Mouse (Mus musculus): ENCODE measurements around the gene Gabpb2. TPM values are rescaled to one million over a fixed set of nuclear protein-coding genes. Genes with fewer than 3 reads are reported as not detected.

The Gabpb2 gene
- polyA plus RNA-seq, 1 experiment, result 30.6 TPM

DNA sequence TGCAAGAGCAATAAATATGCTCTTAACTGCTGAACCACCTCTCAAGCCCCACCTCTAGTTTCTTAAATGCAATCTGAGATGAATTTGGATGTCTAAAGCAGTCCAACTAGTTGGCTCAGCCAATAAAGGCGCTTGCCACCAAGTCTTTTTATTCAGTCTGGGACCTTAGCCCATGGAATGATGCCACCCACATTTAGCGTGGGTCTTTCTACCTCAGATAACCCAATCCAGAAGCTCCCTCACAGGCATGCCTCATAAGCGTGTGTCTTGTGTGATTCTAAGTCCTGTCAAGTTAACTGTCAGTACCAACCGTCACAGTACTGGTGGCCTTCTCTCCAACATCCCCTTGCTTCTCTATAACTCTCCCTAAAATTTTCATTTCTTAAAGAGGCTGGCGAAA is 38.8 kb downstream of the Gabpb2 start:
- Histone ChIP-seq H3K27ac (ENCODE audit: insufficient read depth, low read length) (no peak overlapping the region), H3K4me1 (ENCODE audit: control insufficient read depth, insufficient read depth, low read length) (no peaks in the 10 kb centered on the region), H3K27me3 (ENCODE audit: control insufficient read depth, insufficient read depth, low read length) (no peaks in the 10 kb centered on the region), H3K4me3 (replicated peaks; ENCODE audit: insufficient read depth, low read depth, low read length) (no peak overlapping the region)
- WGBS, result 66% methylated on average over 5 of the region's 5 CpGs
- TF ChIP-seq POLR2A (IDR thresholded peaks at IDR 0.05; ENCODE audit: borderline replicate concordance, insufficient read depth, low read length) (no peak), CTCF (IDR thresholded peaks at IDR 0.05; ENCODE audit: borderline replicate concordance, insufficient read depth, low read depth, low read length) (no peak)
- DNase-seq, result no peak

DNA sequence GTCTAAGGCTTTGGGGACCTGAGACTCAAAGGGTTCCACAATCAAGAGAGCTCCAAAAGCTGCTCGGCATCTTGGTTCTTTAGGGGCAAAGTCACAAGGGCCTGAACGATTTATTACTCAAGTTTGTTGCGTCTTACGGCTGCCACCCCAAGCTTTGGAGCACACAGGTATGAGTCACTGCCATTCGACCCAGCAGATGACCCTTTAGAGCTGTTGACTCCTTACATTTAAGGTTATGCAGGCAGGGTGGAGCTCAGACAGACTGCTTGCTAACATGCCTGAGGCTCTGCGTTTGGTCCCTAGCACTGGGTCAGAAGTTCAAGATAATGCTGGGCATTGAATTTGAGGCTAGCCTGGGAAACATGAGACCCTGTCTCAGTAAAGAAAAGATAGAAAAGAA is 40.1 kb downstream of the Gabpb2 start:
- Histone ChIP-seq H3K27ac (ENCODE audit: insufficient read depth, low read length) (no peak overlapping the region), H3K4me3 (replicated peaks; ENCODE audit: insufficient read depth, low read depth, low read length) (no peak overlapping the region), H3K4me1 (ENCODE audit: control insufficient read depth, insufficient read depth, low read length) (no peaks in the 10 kb centered on the region), H3K27me3 (ENCODE audit: control insufficient read depth, insufficient read depth, low read length) (no peaks in the 10 kb centered on the region)
- no peak for TF ChIP-seq POLR2A (IDR thresholded peaks at IDR 0.05; ENCODE audit: borderline replicate concordance, insufficient read depth, low read length)
- no peak for TF ChIP-seq CTCF (IDR thresholded peaks at IDR 0.05; ENCODE audit: borderline replicate concordance, insufficient read depth, low read depth, low read length)
- whole genome bisulfite sequencing, result 86% methylated on average over 6 of the region's 6 CpGs
- no peak for DNase-seq

DNA sequence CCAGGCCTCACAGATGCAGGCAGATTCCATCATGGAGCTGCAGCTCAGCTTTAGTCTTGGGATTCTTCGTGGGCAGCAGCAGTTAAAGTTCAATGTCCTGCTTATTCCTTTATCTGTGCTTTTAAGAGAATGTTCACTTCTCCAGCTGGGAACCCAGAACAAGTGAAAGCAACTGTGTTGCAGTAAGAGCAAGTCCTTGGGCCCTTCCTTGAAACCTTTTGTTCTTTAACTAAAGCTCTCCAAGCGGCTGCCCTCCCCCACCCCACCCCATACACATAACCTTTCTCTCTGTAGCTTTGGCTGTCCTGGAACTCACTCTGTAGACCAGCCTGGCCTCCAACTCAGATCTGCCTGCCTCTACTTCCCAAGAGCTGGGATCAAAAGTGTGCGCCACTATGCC is 41.2 kb downstream of the Gabpb2 start:
- WGBS, result 64% methylated on average over 3 of the region's 3 CpGs
- Histone ChIP-seq H3K4me3 (replicated peaks; ENCODE audit: insufficient read depth, low read depth, low read length) (no peak overlapping the region), H3K27ac (ENCODE audit: insufficient read depth, low read length) (no peak overlapping the region), H3K27me3 (ENCODE audit: control insufficient read depth, insufficient read depth, low read length) (no peaks in the 10 kb centered on the region), H3K4me1 (ENCODE audit: control insufficient read depth, insufficient read depth, low read length) (no peaks in the 10 kb centered on the region)
- TF ChIP-seq POLR2A (IDR thresholded peaks at IDR 0.05; ENCODE audit: borderline replicate concordance, insufficient read depth, low read length), result no peak
- no peak for TF ChIP-seq CTCF (IDR thresholded peaks at IDR 0.05; ENCODE audit: borderline replicate concordance, insufficient read depth, low read depth, low read length)
- DNase-seq, result no peak

DNA sequence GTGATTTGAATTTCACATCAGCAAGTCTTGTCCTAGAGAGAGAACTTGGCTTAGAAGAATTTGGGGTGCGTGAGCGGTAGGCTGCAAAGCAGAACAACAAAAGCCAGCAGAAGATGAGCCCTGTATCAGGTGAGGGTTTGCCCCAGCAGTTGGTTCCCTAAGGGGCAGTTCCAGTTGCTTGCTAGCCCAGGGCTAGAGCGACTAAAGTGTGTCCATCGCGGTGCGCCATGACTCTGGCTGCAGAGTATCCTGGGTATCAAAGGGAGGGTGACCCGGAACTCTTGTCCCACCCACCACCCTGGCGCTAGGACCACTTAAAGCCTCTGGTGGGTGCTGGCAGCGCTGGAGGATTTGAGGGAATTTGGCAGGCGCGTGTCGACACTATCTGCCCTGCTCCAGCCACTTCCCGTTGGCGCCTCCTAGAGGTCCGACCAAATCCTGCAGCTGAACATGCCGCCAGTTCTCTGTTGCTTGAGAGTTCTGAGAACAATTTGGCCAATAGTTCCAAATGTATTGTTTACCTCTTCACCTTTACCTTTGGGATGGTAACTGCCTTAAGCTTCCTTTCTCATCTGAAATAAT is 43.6 kb downstream of the Gabpb2 start:
- Histone ChIP-seq H3K27ac (ENCODE audit: insufficient read depth, low read length) (no peak overlapping the region), H3K4me3 (replicated peaks; ENCODE audit: insufficient read depth, low read depth, low read length) (no peak overlapping the region), H3K4me1 (ENCODE audit: control insufficient read depth, insufficient read depth, low read length) (no peaks in the 10 kb centered on the region), H3K27me3 (ENCODE audit: control insufficient read depth, insufficient read depth, low read length) (no peaks in the 10 kb centered on the region)
- 16% methylated on average over 16 of the region's 16 CpGs for WGBS
- TF ChIP-seq CTCF (IDR thresholded peaks at IDR 0.05; ENCODE audit: borderline replicate concordance, insufficient read depth, low read depth, low read length) (peak; percentile 89), POLR2A (IDR thresholded peaks at IDR 0.05; ENCODE audit: borderline replicate concordance, insufficient read depth, low read length) (no peak)
- DNase-seq, result peak; percentile 81 to 88

DNA sequence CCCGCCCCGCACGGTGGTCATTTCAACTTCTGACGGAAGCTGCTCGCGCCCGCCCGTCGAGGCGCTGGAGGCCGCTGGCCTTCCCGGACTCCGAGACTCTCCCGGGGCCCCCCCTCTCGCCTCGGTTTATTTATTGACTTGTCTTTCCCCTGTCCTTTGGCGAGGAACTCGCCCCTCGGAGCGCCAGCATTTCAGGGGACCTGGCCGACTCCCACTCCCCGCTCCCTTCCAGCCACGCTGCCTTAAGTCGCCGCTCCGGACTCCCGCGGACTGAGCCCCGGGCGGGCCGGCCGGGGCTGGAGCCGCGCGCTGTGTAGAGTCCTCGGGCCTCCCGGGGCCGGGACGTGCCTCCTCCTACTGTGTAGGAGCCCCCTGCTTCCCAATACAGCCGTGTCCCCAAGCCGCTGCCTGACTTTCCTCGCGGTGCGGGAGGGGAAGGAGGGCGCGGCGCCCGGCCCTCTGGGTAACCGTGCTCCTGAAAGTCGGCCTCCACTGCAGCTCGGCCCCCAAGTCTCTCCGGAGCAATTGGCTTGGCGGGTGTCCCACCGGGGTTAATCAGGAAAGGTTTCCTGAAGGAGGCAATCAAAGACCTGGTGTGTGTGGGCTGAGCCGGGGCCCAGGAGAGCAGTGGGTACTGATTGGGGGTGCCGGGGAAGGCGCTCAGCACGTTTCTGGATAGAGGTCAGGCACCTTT is 44.3 kb downstream of the Gabpb2 start:
- H3K4me1 ChIP-seq (ENCODE audit: control insufficient read depth, insufficient read depth, low read length), result no peaks in the 10 kb centered on the region
- WGBS, result 54% methylated on average over 58 of the region's 58 CpGs
- H3K27me3 ChIP-seq (ENCODE audit: control insufficient read depth, insufficient read depth, low read length), result no peaks in the 10 kb centered on the region
- H3K4me3 ChIP-seq (replicated peaks; ENCODE audit: insufficient read depth, low read depth, low read length), result no peak overlapping the region
- no peak for TF ChIP-seq CTCF (IDR thresholded peaks at IDR 0.05; ENCODE audit: borderline replicate concordance, insufficient read depth, low read depth, low read length)
- no peak for TF ChIP-seq POLR2A (IDR thresholded peaks at IDR 0.05; ENCODE audit: borderline replicate concordance, insufficient read depth, low read length)
- DNase-seq, result peak; percentile 23 to 43
- no peak overlapping the region for H3K27ac ChIP-seq (ENCODE audit: insufficient read depth, low read length)

DNA sequence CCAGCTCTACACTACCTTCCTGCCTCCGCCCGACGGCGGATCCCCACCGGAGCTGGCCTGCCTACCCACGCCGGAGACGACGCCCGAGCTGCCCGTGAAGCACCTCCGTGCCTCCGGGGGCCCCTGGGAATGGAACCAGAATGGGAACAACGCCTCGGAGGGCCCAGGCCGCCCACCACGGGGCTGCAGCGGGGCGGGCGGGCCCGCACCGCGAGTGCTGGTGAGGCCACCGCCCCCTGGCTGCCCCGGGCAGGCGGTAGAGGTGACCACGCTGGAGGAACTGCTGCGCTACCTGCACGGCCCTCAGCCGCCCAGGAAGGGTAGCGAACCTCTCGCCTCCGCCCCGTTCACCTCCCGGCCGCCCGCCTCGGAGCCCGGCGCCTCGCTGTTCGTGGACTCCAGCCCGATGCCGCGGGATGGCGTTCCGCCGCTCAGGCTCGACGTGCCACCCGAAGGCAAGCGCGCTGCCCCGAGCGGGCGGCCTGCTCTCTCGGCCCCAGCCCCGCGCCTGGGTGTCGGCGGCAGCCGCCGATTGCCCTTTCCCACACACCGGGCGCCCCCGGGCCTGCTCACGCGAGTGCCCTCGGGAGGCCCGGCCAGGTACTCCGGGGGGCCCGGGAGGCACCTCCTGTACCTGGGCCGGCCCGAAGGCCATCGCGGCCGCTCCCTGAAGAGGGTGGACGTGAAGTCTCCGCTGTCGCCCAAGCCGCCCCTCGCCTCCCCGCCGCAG is 45.0 kb downstream of the Gabpb2 start:
- Histone ChIP-seq H3K27ac (ENCODE audit: insufficient read depth, low read length) (no peak overlapping the region), H3K4me1 (ENCODE audit: control insufficient read depth, insufficient read depth, low read length) (no peaks in the 10 kb centered on the region), H3K27me3 (ENCODE audit: control insufficient read depth, insufficient read depth, low read length) (no peaks in the 10 kb centered on the region), H3K4me3 (replicated peaks; ENCODE audit: insufficient read depth, low read depth, low read length) (no peak overlapping the region)
- peak in 1 of 2 experiments; percentile 30 for DNase-seq
- WGBS, result 72% methylated on average over 84 of the region's 84 CpGs
- TF ChIP-seq CTCF (IDR thresholded peaks at IDR 0.05; ENCODE audit: borderline replicate concordance, insufficient read depth, low read depth, low read length) (no peak), POLR2A (IDR thresholded peaks at IDR 0.05; ENCODE audit: borderline replicate concordance, insufficient read depth, low read length) (no peak)

DNA sequence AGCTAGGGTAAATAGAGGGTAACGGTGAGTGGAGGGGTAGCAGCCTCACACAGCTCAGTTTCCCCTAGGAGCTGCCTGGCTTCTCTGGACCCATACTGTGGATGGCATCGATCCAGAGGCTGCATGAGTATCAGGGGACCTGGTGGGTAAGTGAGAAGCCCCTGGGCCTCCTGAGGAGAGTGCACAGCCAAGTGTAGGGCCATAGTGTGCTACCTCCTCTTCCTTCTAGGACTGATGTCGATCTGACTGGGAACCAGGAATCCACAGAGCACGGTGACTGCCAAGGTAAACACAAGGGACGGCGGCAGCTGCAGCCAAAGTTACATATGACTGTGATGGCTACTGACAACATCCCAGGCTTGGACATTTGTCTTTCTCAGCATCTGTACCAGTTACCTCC is 46.6 kb downstream of the Gabpb2 start:
- WGBS, result 52% methylated on average over 6 of the region's 6 CpGs
- no peak for TF ChIP-seq CTCF (IDR thresholded peaks at IDR 0.05; ENCODE audit: borderline replicate concordance, insufficient read depth, low read depth, low read length)
- no peak for TF ChIP-seq POLR2A (IDR thresholded peaks at IDR 0.05; ENCODE audit: borderline replicate concordance, insufficient read depth, low read length)
- H3K4me1 ChIP-seq (ENCODE audit: control insufficient read depth, insufficient read depth, low read length), result no peaks in the 10 kb centered on the region
- no peaks in the 10 kb centered on the region for H3K27me3 ChIP-seq (ENCODE audit: control insufficient read depth, insufficient read depth, low read length)
- no peak overlapping the region for H3K4me3 ChIP-seq (replicated peaks; ENCODE audit: insufficient read depth, low read depth, low read length)
- no peak overlapping the region for H3K27ac ChIP-seq (ENCODE audit: insufficient read depth, low read length)
- DNase-seq, result no peak

All from cerebellum, adult 2 months (tissue).